Mouse (Mus musculus): ENCODE data around the gene Dtnb. TPM values are rescaled to one million over a fixed set of nuclear protein-coding genes. Genes with fewer than 3 reads are reported as not detected.
A peak's percentile ranks its signal among the peaks of the same experiment; 100 is the strongest.

Dtnb gene
- polyA plus RNA-seq, 1 experiment from 2014 or later, result 44.8 TPM

DNA sequence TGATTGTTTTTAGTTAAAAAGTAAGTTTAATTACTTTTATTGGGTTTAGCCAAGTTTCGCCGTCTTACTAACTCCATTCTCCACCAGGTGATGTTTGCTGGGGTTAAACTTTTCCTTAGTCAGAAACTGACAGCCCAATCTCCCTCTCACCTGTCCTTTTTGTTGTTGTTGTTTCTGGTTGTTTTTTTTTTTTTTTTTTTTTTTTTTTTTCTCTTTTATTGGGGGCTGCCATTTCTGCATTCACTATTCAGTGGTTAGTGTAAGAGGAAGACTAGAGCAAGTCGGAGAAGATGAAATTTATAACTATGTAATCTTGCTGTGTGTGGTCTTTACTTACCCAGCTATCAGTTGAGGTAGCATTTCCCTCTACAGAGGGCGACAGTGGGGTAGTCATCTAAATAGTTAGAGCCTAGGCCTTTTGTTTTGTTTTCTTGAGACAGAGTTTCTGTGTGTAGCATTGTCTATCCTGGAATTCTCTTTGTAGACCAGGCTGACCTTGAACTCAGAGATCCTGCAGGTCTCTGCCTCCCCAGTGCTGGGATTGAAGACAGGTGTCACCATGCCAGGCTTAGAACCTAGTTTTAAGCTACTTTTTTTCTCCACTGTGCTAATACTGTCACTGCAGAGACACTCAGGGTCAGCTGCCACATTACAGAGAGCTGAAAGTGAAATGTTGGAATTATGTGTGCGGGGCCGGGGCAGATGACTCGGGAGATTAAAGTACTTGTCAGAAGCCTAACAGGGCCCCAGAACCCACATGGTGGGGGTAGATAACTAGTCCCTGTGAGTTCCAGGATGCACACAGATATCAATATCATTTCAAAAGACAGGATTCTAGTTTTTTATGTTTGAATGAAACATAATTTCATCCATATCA is 46.2 kb downstream of the Dtnb start:
- H3K27ac ChIP-seq (replicated peaks), result no peak overlapping the region
- no peak overlapping the region for H3K9ac ChIP-seq
- no peak for ATAC-seq (ENCODE audit: low read depth)
- H3K36me3 ChIP-seq, result peaks cover 17% of the 10 kb centered on the region; the same call in 1 of the 2 replicates
- H3K9me3 ChIP-seq, result no peaks in the 10 kb centered on the region
- H3K4me2 ChIP-seq, result no peak overlapping the region
- no peaks in the 10 kb centered on the region for H3K27me3 ChIP-seq
- 93% methylated on average over 7 of the region's 7 CpGs for WGBS
- H3K4me3 ChIP-seq, result no peak overlapping the region
- no peaks in the 10 kb centered on the region for H3K4me1 ChIP-seq (replicated peaks)

DNA sequence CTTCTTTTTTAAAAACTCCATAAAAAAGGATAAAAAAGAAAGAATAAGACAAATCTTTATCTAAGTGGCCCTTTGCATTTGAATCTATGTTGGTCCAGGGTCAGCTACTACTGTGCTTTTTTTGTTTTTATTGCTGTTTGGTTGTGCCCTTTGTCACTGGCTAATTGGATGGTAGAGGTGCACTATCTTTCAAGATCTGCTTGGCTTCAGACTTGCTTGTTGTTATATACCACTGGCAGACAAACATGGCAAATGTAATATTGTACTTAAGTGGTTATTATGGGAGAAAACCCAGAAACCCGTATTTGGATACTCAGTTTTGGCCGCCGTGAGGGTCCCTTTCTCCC is 46.8 kb downstream of the Dtnb start:
- Histone ChIP-seq H3K4me3 (no peak overlapping the region), H3K4me1 (replicated peaks) (no peaks in the 10 kb centered on the region), H3K9ac (no peak overlapping the region), H3K9me3 (no peaks in the 10 kb centered on the region), H3K27me3 (no peaks in the 10 kb centered on the region), H3K4me2 (no peak overlapping the region), H3K36me3 (peaks cover 14% of the 10 kb centered on the region; the same call in 1 of the 2 replicates), H3K27ac (replicated peaks) (no peak overlapping the region)
- ATAC-seq (ENCODE audit: low read depth), result no peak
- WGBS, result 94% methylated on average over 3 of the region's 3 CpGs

GRCm38 (mm10) chr12:3626880-3627279 is 54.7 kb downstream of the Dtnb start:
- no peak overlapping the region for H3K4me2 ChIP-seq
- H3K27ac ChIP-seq (replicated peaks), result no peak overlapping the region
- WGBS, result 89% methylated on average over 4 of the region's 4 CpGs
- no peak overlapping the region for H3K4me3 ChIP-seq
- H3K9ac ChIP-seq, result no peak overlapping the region
- H3K4me1 ChIP-seq (replicated peaks), result no peaks in the 10 kb centered on the region
- H3K36me3 ChIP-seq, result no peaks in the 10 kb centered on the region
- H3K9me3 ChIP-seq, result no peaks in the 10 kb centered on the region
- no peak for ATAC-seq (ENCODE audit: low read depth)
- no peaks in the 10 kb centered on the region for H3K27me3 ChIP-seq

GRCm38 (mm10) chr12:3641931-3642330 is 69.8 kb downstream of the Dtnb start:
- Histone ChIP-seq H3K36me3 (no peaks in the 10 kb centered on the region), H3K9ac (no peak overlapping the region), H3K9me3 (no peaks in the 10 kb centered on the region), H3K4me3 (no peak overlapping the region), H3K27me3 (no peaks in the 10 kb centered on the region), H3K27ac (replicated peaks) (no peak overlapping the region), H3K4me1 (replicated peaks) (no peaks in the 10 kb centered on the region), H3K4me2 (no peak overlapping the region)
- ATAC-seq (ENCODE audit: low read depth), result no peak
- WGBS, result 46% methylated on average over 3 of the region's 3 CpGs

DNA sequence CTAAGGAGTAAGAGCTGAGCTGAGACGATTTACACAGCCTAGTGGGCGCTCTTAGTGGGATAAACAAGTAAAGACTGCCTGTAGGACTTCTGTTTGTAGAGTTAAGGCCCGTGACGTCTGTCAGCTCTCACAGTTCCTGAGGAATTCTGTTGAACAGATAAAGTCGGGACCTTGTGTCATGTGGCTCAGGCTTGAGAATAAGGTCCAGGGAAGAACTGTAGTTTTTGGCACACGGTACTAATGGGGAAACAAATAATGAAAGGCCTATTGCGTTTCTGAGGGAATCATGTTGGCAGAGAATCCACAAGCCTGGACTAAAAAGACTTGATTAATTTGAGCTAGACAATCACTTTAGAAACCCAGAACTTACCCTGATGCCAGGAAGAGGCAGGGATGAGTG is 84.6 kb downstream of the Dtnb start:
- H3K36me3 ChIP-seq, result no peaks in the 10 kb centered on the region
- H3K27ac ChIP-seq (replicated peaks), result no peak overlapping the region
- 74% methylated on average over 7 of the region's 7 CpGs for WGBS
- H3K4me2 ChIP-seq, result no peak overlapping the region
- H3K27me3 ChIP-seq, result no peaks in the 10 kb centered on the region
- no peak overlapping the region for H3K9ac ChIP-seq
- no peak overlapping the region for H3K4me3 ChIP-seq
- no peak for ATAC-seq (ENCODE audit: low read depth)
- no peaks in the 10 kb centered on the region for H3K4me1 ChIP-seq (replicated peaks)
- no peaks in the 10 kb centered on the region for H3K9me3 ChIP-seq

DNA sequence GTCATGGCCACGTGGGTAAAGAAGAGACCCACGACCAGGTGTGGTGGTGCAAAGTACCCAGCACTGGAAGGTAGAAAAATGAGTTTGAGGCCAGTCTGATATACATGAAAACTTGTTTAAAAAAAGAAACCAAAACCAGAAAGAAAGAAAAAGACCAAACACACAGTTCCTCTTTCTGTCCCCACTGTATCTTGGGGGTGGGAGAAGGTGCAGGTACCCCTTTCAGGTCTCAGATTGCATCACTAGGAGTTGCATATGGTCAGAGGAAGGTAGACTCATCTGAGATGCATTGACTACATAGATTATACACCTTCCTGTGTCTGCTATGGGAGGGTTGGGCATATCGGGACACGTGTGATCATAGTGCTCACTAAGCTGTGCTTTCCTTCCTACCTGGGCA is 85.1 kb downstream of the Dtnb start:
- Histone ChIP-seq H3K27me3 (no peaks in the 10 kb centered on the region), H3K36me3 (no peaks in the 10 kb centered on the region), H3K4me2 (no peak overlapping the region), H3K9me3 (no peaks in the 10 kb centered on the region), H3K4me1 (replicated peaks) (no peaks in the 10 kb centered on the region), H3K4me3 (no peak overlapping the region), H3K9ac (no peak overlapping the region), H3K27ac (replicated peaks) (no peak overlapping the region)
- no peak for ATAC-seq (ENCODE audit: low read depth)
- 86% methylated on average over 4 of the region's 4 CpGs for WGBS

DNA sequence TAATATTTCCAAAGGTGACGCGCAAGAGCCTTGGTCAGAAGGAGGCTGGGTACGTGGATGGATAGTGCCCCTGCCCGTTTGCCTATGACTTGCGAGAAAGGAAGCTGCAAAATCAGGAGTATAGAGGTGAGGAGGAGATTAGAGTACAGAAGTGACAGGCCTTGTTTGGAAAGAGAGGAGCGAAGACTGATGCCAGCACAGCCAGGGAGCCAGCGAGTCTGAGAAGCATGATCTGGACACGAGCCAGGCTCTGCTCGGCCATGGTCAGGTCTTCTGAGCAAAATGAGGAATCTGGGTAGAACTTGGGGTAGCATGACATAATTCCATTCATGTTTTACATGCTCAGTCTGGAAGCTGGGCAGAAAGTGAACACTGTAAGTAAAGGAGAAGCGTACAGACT is 85.6 kb downstream of the Dtnb start:
- no peaks in the 10 kb centered on the region for H3K36me3 ChIP-seq
- no peak overlapping the region for H3K4me2 ChIP-seq
- H3K27ac ChIP-seq (replicated peaks), result no peak overlapping the region
- H3K4me3 ChIP-seq, result no peak overlapping the region
- 89% methylated on average over 10 of the region's 10 CpGs for WGBS
- no peak overlapping the region for H3K9ac ChIP-seq
- no peaks in the 10 kb centered on the region for H3K9me3 ChIP-seq
- H3K4me1 ChIP-seq (replicated peaks), result peaks cover 3% of the 10 kb centered on the region; the same call in 1 of the 2 replicates
- no peak for ATAC-seq (ENCODE audit: low read depth)
- no peaks in the 10 kb centered on the region for H3K27me3 ChIP-seq

GRCm38 (mm10) chr12:3659554-3660311 is 87.6 kb downstream of the Dtnb start:
- Histone ChIP-seq H3K9me3 (no peaks in the 10 kb centered on the region), H3K27ac (replicated peaks) (no peak overlapping the region), H3K36me3 (0 out of 2 replicates have a peak, but pooled peaks cover 6% of the 10 kb centered on the region), H3K27me3 (no peaks in the 10 kb centered on the region), H3K4me3 (no peak overlapping the region), H3K9ac (no peak overlapping the region), H3K4me2 (no peak overlapping the region), H3K4me1 (replicated peaks) (peaks cover 5% of the 10 kb centered on the region; the same call in 1 of the 2 replicates)
- no peak for ATAC-seq (ENCODE audit: low read depth)
- 94% methylated on average over 4 of the region's 4 CpGs for WGBS

DNA sequence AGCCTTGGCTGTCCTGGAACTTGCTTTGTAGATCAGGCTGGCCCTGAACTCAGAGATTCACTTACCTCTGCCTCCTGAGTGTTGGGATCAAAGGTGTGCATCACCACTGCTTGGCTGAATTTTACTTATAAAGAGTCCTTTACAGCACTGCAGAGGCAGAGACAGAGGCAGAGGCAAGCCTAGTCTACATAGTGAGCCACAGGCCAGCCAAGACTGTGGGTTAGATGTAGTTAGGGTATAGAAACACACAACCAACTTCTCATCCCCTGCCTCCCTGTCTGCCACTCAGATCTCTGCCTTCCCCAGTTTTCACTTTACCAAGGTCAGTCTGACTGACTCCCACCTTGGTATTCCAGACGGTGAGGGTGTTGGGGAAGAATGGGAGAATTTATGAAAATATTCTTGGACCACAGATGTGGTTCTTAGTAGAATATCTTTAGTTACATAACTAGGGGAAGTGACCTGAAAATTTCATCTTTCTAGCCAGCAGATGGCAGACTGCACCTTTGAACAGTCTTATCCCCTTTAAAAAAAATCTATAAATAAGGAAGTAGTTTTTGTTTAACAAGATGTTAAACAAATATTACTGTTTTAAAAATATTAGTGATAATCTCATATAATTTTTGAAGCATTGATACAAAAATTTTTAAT is 88.9 kb downstream of the Dtnb start:
- H3K27ac ChIP-seq (replicated peaks), result no peak overlapping the region
- peaks cover 5% of the 10 kb centered on the region; the same call in 1 of the 2 replicates for H3K4me1 ChIP-seq (replicated peaks)
- no peak overlapping the region for H3K4me2 ChIP-seq
- 0 out of 2 replicates have a peak, but pooled peaks cover 7% of the 10 kb centered on the region for H3K36me3 ChIP-seq
- ATAC-seq (ENCODE audit: low read depth), result no peak
- no peak overlapping the region for H3K9ac ChIP-seq
- no peak overlapping the region for H3K4me3 ChIP-seq
- H3K27me3 ChIP-seq, result no peaks in the 10 kb centered on the region
- WGBS, result 80% methylated on average over 1 of the region's 1 CpGs
- H3K9me3 ChIP-seq, result no peaks in the 10 kb centered on the region

DNA sequence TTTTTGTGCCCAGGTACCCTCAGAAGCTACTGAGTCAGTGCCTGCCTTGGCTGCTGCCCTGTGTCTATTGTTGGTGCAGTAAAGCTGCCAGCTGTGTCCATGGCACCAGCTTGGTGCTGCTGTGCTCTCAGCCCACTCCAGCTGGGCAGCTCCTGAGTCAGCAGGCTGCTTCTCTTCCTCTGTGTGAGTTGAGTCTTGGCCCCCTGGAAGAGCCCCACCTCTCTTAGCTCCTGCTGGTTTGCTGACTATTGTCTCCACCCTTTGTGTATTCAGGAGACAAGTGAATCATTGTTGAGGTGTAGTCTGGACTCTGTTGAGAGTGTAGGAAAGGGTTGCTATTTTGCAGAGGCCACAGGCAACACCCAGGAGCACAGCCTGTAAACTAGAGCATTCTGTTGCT is 90.5 kb downstream of the Dtnb start:
- no peaks in the 10 kb centered on the region for H3K27me3 ChIP-seq
- H3K9me3 ChIP-seq, result no peaks in the 10 kb centered on the region
- 0 out of 2 replicates have a peak, but pooled peaks cover 7% of the 10 kb centered on the region for H3K36me3 ChIP-seq
- peaks cover 5% of the 10 kb centered on the region; the same call in 1 of the 2 replicates for H3K4me1 ChIP-seq (replicated peaks)
- H3K9ac ChIP-seq, result no peak overlapping the region; the same call in 1 of the 2 replicates
- no peak overlapping the region for H3K27ac ChIP-seq (replicated peaks)
- H3K4me2 ChIP-seq, result no peak overlapping the region
- ATAC-seq (ENCODE audit: low read depth), result peak; percentile 32; the same call in 1 of the 2 replicates
- no peak overlapping the region for H3K4me3 ChIP-seq

GRCm38 (mm10) chr12:3663386-3663785 is 91.2 kb downstream of the Dtnb start:
- 93% methylated on average over 7 of the region's 7 CpGs for WGBS
- no peak for ATAC-seq (ENCODE audit: low read depth)
- Histone ChIP-seq H3K9me3 (no peaks in the 10 kb centered on the region), H3K27me3 (no peaks in the 10 kb centered on the region), H3K27ac (replicated peaks) (no peak overlapping the region), H3K36me3 (0 out of 2 replicates have a peak, but pooled peaks cover 10% of the 10 kb centered on the region), H3K9ac (no peak overlapping the region), H3K4me1 (replicated peaks) (peaks cover 5% of the 10 kb centered on the region; the same call in 1 of the 2 replicates), H3K4me3 (no peak overlapping the region), H3K4me2 (no peak overlapping the region)

DNA sequence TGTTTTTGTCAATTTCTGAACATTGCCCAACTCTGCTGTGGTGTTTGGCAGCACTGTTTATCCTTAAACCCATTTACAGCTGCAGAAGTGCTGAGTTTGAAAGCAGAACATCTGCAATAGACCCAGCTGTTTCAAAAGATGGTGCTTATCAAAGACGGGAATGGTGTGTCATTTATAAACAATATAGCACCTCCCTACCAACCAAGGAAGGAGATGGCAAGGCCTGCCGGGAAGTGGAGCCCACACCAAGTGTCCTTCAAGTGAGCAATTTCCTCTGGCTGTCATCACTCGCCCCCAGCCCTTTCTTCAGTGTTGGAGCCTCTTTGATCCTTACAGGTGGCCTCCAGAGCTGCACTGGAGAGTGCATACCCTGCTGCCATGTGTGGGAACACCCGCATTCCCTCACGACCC is 97.8 kb downstream of the Dtnb start:
- WGBS, result 52% methylated on average over 5 of the region's 5 CpGs
- Histone ChIP-seq H3K27me3 (no peaks in the 10 kb centered on the region), H3K4me3 (no peak overlapping the region), H3K36me3 (0 out of 2 replicates have a peak, but pooled peaks cover 13% of the 10 kb centered on the region), H3K4me2 (no peak overlapping the region), H3K9me3 (0 out of 2 replicates have a peak, but pooled peaks cover 3% of the 10 kb centered on the region), H3K27ac (replicated peaks) (no peak overlapping the region), H3K9ac (no peak overlapping the region), H3K4me1 (replicated peaks) (0 out of 2 replicates have a peak, but pooled peaks cover 5% of the 10 kb centered on the region)
- ATAC-seq (ENCODE audit: low read depth), result no peak
